Mouse (Mus musculus): ENCODE measurements around the gene Rapgef4. TPM values are rescaled to one million over a fixed set of nuclear protein-coding genes. Genes with fewer than 3 reads are reported as not detected.

The Rapgef4 gene
- total and polyA plus RNA-seq, 2 experiments from 2014 or later = 5.3 to 5.5 TPM

GRCm38 (mm10) chr2:72110404-72110803, 129.4 kb downstream of the Rapgef4 start:
- H3K27me3 ChIP-seq (ENCODE audit: control insufficient read depth, insufficient read depth, low read length) = no peaks in the 10 kb centered on the region
- DNase-seq (ENCODE audit: low spot score) (no peak), ATAC-seq (ENCODE audit: insufficient read depth, low read depth) (no peak)
- H3K36me3 ChIP-seq (replicated peaks; ENCODE audit: control insufficient read depth, insufficient read depth, low read length) = no peaks in the 10 kb centered on the region
- H3K4me3 ChIP-seq (ENCODE audit: low read depth, low read length) = no peak overlapping the region
- no peak for TF ChIP-seq EP300 (IDR thresholded peaks at IDR 0.05; ENCODE audit: low read depth)
- WGBS = 77% methylated on average over 5 of the region's 5 CpGs
- H3K9me3 ChIP-seq (replicated peaks; ENCODE audit: control insufficient read depth, low read length) = no peaks in the 10 kb centered on the region
- H3K9ac ChIP-seq (replicated peaks; ENCODE audit: low read depth, low read length) = no peak overlapping the region
- H3K4me2 ChIP-seq (ENCODE audit: low read depth, low read length) = no peak overlapping the region
- peaks cover 28% of the 10 kb centered on the region for H3K4me1 ChIP-seq (ENCODE audit: control insufficient read depth, insufficient read depth)
- H3K27ac ChIP-seq (ENCODE audit: low read depth) = no peak overlapping the region

DNA sequence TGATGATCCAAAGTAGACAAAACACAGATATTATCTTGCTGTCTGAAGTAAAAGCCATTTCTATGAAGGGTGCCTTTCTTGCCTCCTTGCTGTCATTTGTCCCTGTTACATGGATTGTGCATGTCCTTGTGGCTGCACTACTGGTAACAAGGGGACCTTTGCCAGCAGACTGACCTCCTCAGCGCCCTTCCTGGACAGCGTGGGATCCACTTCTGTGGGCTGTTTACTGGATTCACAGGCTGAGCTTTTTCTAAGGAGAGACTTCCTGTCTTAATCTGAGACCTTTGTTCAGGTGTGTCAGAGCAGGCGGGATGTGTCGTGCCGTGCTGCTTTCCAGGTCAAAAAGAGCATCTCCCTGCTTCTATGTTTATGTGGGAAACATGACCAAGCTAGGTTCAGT, 132.7 kb downstream of the Rapgef4 start:
- no peak for ATAC-seq (ENCODE audit: insufficient read depth, low read depth)
- H3K4me2 ChIP-seq (ENCODE audit: low read depth, low read length) = no peak overlapping the region
- peaks cover 25% of the 10 kb centered on the region for H3K4me1 ChIP-seq (ENCODE audit: control insufficient read depth, insufficient read depth)
- no peak for TF ChIP-seq CTCF (IDR thresholded peaks at IDR 0.05; ENCODE audit: low read depth)
- TF ChIP-seq EP300 (IDR thresholded peaks at IDR 0.05; ENCODE audit: low read depth) = no peak
- H3K27ac ChIP-seq (ENCODE audit: low read depth) = peak overlapping the region; percentile 67
- H3K9me3 ChIP-seq (replicated peaks; ENCODE audit: control insufficient read depth, low read length) = no peaks in the 10 kb centered on the region
- no peak for DNase-seq (ENCODE audit: low spot score)
- H3K27me3 ChIP-seq (ENCODE audit: control insufficient read depth, insufficient read depth, low read length) = no peaks in the 10 kb centered on the region
- no peak overlapping the region for H3K4me3 ChIP-seq (ENCODE audit: low read depth, low read length)
- H3K36me3 ChIP-seq (replicated peaks; ENCODE audit: control insufficient read depth, insufficient read depth, low read length) = no peaks in the 10 kb centered on the region
- H3K9ac ChIP-seq (replicated peaks; ENCODE audit: low read depth, low read length) = no peak overlapping the region
- 73% methylated on average over 5 of the region's 5 CpGs for WGBS

- Histone ChIP-seq H3K36me3 (replicated peaks; ENCODE audit: control insufficient read depth, insufficient read depth, low read length) (no peaks in the 10 kb centered on the region), H3K4me1 (ENCODE audit: control insufficient read depth, insufficient read depth) (peaks cover 25% of the 10 kb centered on the region), H3K27ac (ENCODE audit: low read depth) (peak overlapping the region; percentile 67), H3K4me3 (ENCODE audit: low read depth, low read length) (no peak overlapping the region), H3K27me3 (ENCODE audit: control insufficient read depth, insufficient read depth, low read length) (no peaks in the 10 kb centered on the region), H3K9me3 (replicated peaks; ENCODE audit: control insufficient read depth, low read length) (no peaks in the 10 kb centered on the region), H3K9ac (replicated peaks; ENCODE audit: low read depth, low read length) (no peak overlapping the region), H3K4me2 (ENCODE audit: low read depth, low read length) (no peak overlapping the region)
- DNase-seq (ENCODE audit: low spot score) (no peak), ATAC-seq (ENCODE audit: insufficient read depth, low read depth) (peak; percentile 37)
- WGBS = 54% methylated on average over 4 of the region's 4 CpGs
- TF ChIP-seq EP300 (IDR thresholded peaks at IDR 0.05; ENCODE audit: low read depth) (no peak), CTCF (IDR thresholded peaks at IDR 0.05; ENCODE audit: low read depth) (no peak)
Measured at GRCm38 (mm10) chr2:72114148-72114559, 133.1 kb downstream of the Rapgef4 start.

DNA sequence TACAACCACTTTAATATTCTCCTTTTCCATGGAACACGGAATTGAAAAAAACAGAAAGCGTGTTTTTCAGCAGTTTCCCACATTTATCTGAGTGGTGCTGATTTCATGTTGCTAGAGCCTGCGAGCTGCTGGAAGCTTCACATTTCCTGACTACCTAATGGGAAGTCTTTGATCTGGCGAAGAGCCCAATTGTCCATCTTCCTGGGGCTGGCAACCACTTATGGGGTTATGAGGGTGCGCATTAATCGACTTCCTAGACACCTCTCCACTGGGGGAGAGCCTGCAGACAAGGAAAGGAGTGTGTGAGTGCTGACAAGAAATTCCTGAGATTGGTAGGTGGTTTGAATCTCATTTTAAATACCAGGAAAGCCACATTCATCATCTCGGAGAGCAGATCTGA, 135.1 kb downstream of the Rapgef4 start:
- no peak overlapping the region for H3K4me2 ChIP-seq (ENCODE audit: low read depth, low read length)

GRCm38 (mm10) chr2:72116698-72117097, 135.7 kb downstream of the Rapgef4 start:
- Histone ChIP-seq H3K27ac (ENCODE audit: low read depth) (0 out of 2 replicates have a peak overlapping the region, but pooled peaks have one; percentile 62), H3K27me3 (ENCODE audit: control insufficient read depth, insufficient read depth, low read length) (no peaks in the 10 kb centered on the region), H3K4me2 (ENCODE audit: low read depth, low read length) (no peak overlapping the region), H3K4me3 (ENCODE audit: low read depth, low read length) (no peak overlapping the region), H3K4me1 (ENCODE audit: control insufficient read depth, insufficient read depth) (peaks cover 25% of the 10 kb centered on the region), H3K36me3 (replicated peaks; ENCODE audit: control insufficient read depth, insufficient read depth, low read length) (no peaks in the 10 kb centered on the region), H3K9me3 (replicated peaks; ENCODE audit: control insufficient read depth, low read length) (no peaks in the 10 kb centered on the region), H3K9ac (replicated peaks; ENCODE audit: low read depth, low read length) (no peak overlapping the region)
- ATAC-seq (ENCODE audit: insufficient read depth, low read depth) = no peak
- TF ChIP-seq CTCF (IDR thresholded peaks at IDR 0.05; ENCODE audit: low read depth) = no peak
- no peak for TF ChIP-seq EP300 (IDR thresholded peaks at IDR 0.05; ENCODE audit: low read depth)
- DNase-seq (ENCODE audit: low spot score) = no peak
- WGBS = 68% methylated on average over 5 of the region's 5 CpGs

More for the DNA sequence above, 135.1 kb downstream of the Rapgef4 start:
- Histone ChIP-seq H3K9ac (replicated peaks; ENCODE audit: low read depth, low read length) (no peak overlapping the region), H3K9me3 (replicated peaks; ENCODE audit: control insufficient read depth, low read length) (no peaks in the 10 kb centered on the region), H3K36me3 (replicated peaks; ENCODE audit: control insufficient read depth, insufficient read depth, low read length) (no peaks in the 10 kb centered on the region), H3K27ac (ENCODE audit: low read depth) (no peak overlapping the region), H3K4me3 (ENCODE audit: low read depth, low read length) (no peak overlapping the region), H3K27me3 (ENCODE audit: control insufficient read depth, insufficient read depth, low read length) (no peaks in the 10 kb centered on the region), H3K4me1 (ENCODE audit: control insufficient read depth, insufficient read depth) (peaks cover 25% of the 10 kb centered on the region)
- whole genome bisulfite sequencing = 47% methylated on average over 7 of the region's 7 CpGs
- TF ChIP-seq EP300 (IDR thresholded peaks at IDR 0.05; ENCODE audit: low read depth) (no peak), CTCF (IDR thresholded peaks at IDR 0.05; ENCODE audit: low read depth) (no peak)
- DNase-seq (ENCODE audit: low spot score) = no peak
- ATAC-seq (ENCODE audit: insufficient read depth, low read depth) = no peak
